Mouse (Mus musculus): ENCODE results near the gene 2210407C18Rik.

The 2210407C18Rik gene
- long read RNA-seq, experiment 1: 0 reads
- long read RNA-seq, experiment 2: 0 reads

DNA sequence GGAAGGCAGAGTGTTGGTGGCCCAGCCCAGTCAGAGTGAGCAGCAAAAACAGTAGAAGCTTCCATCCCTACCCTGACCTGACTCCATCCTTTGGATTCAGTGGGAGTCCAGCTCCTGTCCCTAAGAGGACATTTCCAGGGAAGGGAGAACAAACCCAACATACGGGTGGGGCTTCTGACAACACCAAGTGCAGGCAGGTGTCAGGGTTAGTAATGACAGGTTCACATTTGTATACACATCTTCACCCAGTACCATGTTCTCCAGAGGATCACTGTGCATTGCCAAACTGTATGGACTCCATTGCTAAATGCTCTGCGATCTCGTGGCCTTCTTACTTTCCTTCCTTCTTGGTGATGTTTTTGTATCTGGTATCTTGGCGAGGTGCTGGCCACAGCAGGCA is at the start of gene 2210407C18Rik:
Gene 2210407C18Rik, minus strand, starts transcription at position 101 of the 400 bp plus-strand sequence.
- intact Hi-C loops (cut with DNase I): no loop called here

DNA sequence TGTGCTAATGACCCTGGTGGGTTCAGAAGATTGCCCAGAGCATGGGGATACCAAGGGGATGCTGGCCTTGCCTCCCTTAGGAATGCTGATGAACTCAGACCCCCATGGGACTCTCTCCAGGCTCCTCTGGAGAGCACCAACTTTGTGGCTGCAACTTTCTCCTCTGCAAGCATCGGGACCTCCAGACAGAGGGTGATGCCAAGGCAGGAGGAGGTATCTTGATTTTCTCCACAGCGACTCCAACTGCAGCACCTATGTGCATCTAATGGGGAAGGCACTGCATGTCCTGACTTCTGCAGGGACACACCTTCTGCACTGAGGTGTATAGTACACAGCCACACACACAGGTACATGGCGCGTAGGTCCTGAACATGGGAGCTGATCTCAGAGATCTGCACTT is 42.7 kb upstream of the 2210407C18Rik start, which contains the start of gene Olfr322:
Gene Olfr322, plus strand, starts transcription at position 187 of the 400 bp plus-strand sequence.
- intact Hi-C loops (cut with DNase I): no loop called here

DNA sequence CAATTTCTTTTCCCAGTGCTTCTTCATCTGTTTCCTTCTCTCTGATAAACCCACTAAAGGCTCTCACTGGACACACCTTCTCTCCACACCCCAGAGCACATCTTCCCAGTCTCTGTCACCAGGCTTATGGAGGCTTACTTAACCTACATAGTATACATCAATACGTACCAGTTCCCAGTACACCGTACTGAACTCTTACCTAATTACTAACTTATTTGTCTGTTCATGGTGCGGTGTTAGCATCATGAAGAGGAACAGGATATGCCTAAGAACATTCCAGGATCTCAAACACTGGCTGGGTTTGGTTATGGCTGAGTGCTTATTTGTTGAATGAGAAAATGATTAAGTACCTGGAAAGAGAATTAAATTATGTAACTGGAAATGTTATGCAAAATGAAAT is 39.3 kb upstream of the 2210407C18Rik start:
- intact Hi-C loops (cut with DNase I): no loop called here

DNA sequence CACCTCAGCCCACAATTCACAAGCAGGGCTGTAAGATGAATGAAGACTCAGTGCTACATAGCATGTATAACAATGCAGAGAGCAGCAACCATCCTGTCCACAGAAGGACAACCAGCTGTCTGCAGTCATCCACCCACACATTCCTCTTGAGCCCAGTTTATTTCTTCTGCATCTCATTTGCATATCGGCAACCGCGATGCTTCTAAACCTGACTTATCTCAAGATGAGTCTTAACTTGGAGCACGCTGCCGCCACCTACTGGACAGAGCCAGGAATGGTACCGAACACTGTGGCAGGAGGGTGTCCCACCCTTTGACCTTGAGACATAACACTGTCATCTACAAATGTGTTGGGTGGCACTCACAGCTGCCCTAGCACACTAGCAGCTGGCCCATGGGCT is 27.5 kb upstream of the 2210407C18Rik start:
- intact Hi-C loops (cut with DNase I): no loop called here

DNA sequence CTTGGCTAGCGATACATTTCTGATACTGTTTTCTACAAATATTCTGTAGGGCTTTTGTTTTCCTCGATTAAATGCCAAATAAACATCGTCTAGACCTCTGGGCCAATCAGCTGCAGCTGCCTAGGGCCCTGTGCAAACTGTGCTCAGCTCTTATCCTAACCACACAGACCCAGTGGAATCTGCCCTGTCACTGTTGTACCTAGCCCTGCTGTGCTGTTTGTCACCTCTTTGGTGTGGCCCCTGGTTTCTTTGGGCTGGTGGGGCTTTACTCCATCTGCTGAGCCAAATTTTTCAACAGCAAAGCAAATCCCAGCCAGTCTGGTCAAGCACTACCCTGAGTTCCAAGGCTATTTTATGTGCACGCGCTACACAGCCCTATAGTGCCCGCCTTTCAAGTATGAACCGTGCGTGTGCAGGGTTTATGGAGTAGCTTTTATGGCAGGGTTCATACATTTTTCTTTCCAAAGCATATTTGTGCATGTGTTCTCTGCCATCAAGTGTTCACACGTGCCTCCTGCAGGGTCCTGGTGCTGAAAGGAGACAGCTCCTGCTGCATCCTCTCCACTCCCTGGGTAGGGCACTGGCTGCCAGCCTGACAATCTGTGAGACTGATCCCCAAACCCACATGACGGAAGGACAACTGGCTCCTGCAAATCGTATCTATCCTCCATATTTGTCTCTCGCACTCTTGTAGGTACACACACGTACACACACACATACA is 25.9 kb upstream of the 2210407C18Rik start:
- intact Hi-C loops (cut with DNase I): no loop called here

DNA sequence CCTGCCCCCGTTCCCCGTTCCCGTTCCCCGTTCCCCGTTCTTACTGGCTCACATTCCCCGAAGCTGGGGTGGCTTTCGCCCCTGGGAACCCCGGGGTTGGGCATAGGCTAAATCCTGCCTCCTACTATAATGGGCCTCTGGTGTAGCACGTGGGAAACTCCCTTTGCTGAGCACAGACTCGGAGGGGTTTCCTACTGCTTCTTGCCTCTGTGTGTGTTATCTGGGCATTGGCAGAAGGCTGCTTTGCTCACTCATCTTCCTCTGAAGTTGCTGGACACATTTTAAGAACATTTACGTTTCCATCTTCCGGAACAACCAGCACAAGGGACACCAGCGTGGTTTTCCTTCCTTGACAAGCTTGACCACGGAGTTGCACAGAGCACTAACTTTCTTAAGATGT is 25.2 kb upstream of the 2210407C18Rik start:
- intact Hi-C loops (cut with DNase I): no loop called here

DNA sequence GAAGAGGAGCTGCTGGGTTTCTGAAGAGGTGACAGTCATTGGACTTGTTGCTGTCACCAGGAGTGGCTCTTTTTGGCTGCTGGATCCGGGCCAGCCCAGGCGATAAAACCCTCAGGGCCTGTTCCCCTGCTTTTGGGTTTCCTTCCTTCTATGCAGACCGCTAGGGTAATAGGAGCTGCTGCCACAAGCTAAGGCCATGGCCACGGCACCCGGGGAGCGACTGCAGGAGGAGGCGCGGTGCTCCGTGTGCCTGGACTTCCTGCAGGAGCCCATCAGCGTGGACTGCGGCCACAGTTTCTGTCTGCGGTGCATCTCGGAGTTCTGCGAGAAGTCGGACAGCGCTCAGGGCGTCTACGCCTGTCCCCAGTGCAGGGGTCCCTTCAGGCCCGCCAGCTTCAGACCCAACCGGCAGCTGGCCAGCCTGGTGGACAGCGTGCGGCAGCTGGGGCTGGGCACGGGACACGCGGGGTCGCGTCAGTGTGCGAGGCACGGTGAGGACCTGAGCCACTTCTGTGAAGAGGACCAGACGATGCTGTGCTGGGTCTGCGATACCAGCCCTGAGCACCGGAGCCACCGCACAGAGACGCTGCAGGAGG is 24.5 kb upstream of the 2210407C18Rik start, which contains the start of gene Trim58:
Gene Trim58, plus strand, starts transcription at position 194 of the 596 bp plus-strand sequence.
- intact Hi-C loops (cut with DNase I): no loop called here

DNA sequence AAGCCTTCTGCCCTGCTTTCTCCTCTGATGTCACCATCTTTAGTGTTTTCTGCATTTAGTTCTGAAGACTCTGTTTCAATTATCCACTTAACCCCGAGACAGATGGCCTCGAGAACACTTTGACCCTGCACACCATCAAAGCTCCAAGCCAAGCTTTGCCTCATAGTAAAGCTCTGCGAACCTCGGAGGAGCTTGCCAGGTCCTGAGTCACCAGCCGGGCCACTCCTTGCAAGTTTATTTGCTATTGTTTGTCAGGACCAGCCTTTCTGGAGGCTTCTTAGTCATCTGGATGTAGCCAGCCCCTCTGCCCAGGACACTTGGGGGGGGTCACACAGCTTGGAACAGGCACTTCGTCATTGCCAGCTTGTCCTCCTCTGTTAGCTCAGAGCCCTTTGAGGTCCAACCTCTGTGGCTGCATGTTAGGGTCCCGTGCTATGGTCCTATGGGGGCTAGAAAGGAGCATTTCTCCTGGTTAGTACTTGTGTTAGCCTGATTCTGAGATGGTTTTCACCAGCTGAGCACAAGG is 22.4 kb upstream of the 2210407C18Rik start:
- intact Hi-C loops (cut with DNase I): loop anchor here (5.0 kb wide), 1 partner anchor 236 kb away; no protein-coding TSS in a partner anchor

DNA sequence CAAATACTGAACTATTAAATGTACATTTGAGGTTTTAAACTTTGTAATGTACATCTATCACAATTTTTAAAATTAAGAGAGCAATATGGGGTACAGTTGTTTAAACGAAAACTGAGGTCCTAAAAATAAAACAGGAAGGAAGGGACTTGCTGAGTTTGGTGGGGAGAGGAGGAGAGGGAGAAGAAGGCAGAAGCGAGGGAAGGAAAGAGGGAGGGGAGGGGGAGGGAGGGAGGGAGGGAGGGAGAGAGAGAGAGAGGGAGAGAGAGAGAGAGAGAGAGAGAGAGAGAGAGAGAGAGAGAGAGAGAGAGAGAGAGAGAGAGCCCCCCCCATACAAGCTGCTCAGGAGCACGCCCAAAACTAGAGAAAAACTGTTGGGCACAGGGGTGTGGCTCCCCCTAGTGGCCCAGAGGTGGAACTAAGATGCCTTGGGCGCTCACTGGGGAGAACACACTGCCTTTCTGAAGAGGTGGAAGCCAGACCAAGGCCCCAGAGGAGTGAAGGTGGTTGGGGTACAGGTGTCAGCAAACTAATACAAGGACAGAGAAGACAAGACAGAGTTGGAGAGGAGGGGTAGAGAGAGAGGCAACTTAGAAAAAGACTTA is 20.6 kb upstream of the 2210407C18Rik start:
- intact Hi-C loops (cut with DNase I): loop anchor here (5.0 kb wide), 1 partner anchor 234 kb away; no protein-coding TSS in a partner anchor

DNA sequence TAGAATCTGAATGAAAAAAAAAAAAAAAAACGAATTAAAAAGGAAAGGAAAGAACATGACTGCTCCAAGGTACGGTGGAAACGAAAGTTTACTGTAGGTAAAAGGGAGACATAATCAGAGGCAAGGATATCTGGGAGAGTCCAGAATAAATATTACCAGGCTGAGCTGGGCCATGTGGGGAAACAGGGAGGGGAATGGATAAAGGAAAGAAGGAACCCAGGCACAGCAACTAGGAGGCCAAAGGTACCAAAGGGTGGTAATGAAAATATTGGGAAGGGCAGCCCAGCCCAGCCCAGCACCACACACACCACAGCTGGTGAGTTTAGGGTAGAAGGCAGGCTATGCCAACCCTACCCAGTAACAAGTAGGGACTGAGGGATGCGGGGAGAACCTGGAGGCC is 19.0 kb upstream of the 2210407C18Rik start:
- intact Hi-C loops (cut with DNase I): loop anchor here (5.0 kb wide), 1 partner anchor 233 kb away; no protein-coding TSS in a partner anchor

DNA sequence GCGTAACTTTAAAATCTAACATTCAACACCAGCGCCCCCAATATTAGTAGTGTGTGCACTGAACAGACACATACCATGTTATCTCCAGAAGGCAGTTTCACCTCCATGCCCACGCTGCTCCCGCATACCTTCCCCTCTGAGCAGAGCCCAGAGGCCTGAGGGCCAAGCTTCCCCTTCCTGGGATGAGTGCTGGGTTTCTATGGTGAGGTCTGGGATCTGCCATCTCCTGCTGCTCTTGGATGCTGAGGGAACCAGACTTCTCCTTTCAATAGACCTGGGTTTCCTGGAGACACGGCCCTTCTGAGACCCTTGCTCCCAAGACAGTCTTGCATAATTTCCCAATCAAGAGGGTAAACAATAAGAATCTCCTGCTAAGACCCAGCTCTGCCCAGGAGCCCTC is 14.5 kb upstream of the 2210407C18Rik start, which contains the start of gene Olfr323:
Gene Olfr323, minus strand, starts transcription at position 101 of the 400 bp plus-strand sequence.
- intact Hi-C loops (cut with DNase I): no loop called here

DNA sequence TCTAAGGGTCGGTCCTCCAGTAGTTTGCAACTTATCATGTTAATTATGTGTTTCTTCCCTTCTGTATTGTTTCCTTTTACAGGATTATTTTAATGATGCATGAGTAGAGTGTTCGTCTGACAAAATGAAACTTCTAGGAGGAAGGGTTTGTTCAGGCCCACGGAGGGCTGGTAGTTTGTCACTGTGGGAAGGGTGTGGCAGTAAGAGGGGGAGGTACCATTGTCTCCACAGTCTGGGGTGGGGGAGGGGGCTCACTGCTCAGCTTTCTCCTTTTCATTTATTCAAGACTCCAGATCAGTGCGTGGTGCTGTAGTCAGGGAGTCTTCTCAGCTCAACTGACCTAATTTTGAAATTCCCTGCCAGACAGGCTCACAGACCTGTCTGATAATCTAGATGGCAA is 10.3 kb upstream of the 2210407C18Rik start:
- intact Hi-C loops (cut with DNase I): no loop called here

DNA sequence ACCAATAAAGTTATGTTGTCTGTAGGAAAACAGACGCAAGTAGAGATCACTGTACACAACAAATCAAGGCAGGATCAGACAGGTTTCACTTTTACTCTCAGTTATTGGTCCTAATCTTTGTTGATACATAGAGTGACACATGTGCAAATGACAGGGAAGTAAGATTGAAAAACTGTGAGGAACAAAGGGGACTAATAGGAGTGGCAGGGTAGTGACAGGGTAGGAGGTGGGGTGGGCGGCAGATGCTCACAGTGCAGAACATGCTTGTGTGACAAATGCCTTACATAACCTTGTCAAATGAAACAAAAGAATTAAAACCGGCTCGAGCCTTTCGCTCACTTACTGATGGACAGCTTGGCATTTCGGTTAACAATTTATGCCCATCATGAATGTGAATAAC is 2.9 kb upstream of the 2210407C18Rik start:
- intact Hi-C loops (cut with DNase I): no loop called here

DNA sequence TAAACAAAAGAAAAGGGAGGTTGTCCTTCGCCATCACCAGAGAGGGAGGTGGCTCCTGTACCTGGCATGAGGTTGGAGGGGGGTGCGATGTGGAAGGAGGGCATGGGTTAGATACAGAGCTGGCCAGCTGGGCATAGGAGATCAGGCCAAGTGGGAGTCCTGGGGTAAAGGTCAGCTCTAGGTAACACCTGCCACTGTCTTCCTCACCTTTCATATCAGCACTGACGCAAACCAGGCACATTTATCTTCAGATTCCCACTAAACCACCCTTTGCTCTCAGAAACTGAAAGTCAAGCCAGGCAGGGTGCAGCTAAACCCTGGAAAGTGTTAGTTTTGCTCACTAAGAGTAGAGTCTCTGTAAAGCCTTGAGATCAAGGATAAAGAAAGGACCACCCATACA is 2.5 kb upstream of the 2210407C18Rik start:
- intact Hi-C loops (cut with DNase I): no loop called here

DNA sequence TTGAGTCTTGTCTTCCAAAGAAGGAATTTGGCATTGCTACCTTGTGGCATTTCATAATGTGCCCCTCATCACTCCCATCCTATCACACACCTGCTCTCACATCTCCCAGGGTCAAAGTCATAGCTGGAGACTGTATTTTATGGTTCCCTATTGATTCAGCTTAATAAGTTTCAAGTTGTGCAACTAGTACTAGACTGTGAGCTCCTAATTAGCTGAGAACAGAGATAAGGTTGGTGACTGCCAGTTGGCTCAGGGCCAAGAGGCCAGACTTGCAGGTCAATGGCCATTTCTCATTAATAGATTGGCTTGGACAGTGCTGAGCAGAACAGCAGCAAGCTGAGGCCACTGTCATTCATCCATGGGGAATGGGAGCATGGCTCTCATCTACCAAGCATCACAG is 1.3 kb downstream of the 2210407C18Rik start:
- intact Hi-C loops (cut with DNase I): no loop called here

DNA sequence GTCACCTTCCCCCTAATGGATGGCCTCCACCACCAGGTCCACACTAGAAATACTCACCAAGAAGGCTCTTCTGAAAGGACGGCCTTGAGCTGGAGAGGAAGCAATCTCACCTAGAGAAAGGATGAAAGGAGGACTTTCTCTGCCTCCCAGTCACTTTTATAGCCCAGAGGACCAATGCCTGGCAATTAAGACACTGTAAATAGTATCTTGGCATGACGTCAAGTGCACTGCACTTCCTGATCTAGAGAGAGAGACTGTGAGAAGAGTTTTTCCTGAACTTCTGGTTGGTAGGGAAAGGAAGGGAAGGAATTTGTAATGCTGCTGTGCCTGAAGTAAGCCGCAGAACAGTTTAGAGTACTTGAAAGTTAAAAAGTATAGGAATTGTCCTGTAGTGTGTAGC is 2.5 kb downstream of the 2210407C18Rik start:
- intact Hi-C loops (cut with DNase I): no loop called here

DNA sequence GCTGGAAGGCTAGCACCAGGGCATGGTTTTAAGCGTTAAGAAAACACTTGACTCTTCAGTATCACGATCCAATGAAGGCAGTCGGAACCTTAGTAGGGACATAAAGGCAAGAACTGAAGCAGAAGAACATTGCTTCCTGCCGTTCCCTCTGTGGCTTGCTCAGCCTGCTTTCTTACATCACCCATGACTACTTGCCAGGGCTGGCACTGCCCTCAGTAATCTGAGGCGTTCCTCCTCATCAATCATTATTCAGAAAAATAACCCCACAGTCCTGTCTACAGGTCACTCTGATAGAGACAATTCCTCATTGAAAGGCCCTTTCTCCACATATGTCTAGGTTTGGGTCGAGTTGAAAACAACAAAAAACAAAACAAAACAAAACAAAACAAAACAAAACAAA is 8.8 kb downstream of the 2210407C18Rik start:
- intact Hi-C loops (cut with DNase I): no loop called here

DNA sequence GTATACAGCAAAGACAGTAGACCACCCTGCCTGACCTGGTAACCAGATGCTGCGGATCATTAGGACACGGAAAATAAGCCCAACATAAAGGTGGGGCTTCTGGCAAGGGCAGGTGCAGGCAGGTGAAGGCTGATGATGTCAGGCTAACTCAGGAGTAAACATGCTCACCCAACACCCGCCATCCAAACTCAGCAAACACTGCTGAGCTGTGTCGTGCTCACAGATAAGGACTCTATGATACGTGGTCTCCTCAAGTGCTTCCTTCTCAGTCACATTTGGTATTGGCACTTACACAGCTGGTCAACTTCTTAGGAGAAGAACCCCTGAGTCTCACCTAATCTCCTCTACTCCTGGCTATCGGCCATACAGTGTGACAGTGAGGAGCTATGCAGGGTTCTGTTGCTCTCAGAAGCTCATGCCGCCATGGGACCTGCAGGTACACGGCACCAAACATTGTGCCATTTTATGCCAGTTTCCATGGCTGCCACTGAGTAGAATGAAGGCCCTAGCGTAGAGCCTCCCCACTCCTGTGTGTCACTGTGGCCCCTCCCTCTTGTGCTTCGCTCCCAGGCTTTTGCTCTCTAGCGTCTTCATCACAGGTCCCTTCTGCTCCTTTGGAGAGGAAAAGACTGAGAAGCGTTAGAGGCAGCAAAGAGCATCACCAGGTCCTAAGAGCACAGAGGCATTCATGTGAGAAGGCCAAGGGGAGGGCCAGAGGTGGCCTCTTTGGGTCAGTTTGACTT is 9.5 kb downstream of the 2210407C18Rik start:
- intact Hi-C loops (cut with DNase I): no loop called here

DNA sequence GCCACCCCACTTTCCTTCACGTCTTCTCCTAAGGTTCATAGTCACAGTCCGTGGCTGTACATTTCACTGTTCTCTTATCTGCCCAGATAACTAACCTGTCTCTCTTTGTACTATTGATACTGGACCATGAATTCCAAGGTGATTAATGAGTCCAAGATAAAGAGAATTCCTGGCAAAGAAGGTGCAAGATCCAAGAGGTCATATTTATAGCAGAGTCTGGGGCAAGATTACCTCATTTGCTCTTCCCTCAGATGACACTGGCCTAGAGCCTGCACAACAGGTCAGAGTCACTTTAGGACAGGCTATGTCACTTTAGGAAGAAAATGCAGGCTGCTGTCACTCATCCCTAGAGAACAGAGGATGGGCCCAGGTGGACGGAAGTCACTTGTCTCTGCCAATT is 10.6 kb downstream of the 2210407C18Rik start:
- intact Hi-C loops (cut with DNase I): no loop called here

DNA sequence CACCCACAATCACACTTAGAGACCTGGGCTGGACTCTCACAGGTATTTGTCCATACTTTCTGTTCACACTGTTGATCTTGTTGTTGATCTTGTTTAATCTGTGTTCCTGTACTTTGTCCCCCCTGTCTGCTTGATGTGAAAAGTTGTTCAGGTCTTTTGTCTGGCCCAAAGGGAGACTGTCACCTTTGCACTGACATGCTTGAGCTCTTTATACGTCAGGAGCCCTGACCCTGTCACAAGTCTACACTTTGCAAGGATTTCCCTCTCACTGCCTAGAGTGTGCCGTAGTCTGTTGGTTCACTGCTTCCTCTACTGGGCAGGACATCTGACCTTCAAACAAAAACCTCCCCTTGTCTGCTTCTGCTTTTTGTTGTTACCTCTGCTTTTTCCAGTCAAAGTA is 11.2 kb downstream of the 2210407C18Rik start:
- intact Hi-C loops (cut with DNase I): no loop called here

Data from adrenal gland (tissue).